Mouse (Mus musculus) G1E (cell line): ENCODE results near the gene Tor1b. TPM values are rescaled to one million over a fixed set of nuclear protein-coding genes. Genes with fewer than 3 reads are reported as not detected.
A peak's percentile ranks its signal among the peaks of the same experiment; 100 is the strongest.

Experiments used
- ATAC-seq: 2 replicates; pipeline ENCODE4 v1.8.0; 2016; ENCODE audit warnings: mild to moderate bottlenecking; ENCODE audit not compliant: insufficient number of reproducible peaks, poor library complexity, low FRiP score, severe bottlenecking; ENCODE audit errors: extremely low read depth
- DNase-seq: peaks from one replicate; pipeline ENCODE4 v3.0.0; 2012; ENCODE audit warnings: low spot score
- H3K27me3 ChIP-seq: 2 replicates; pipeline ENCODE4 v1.6.1; 2012; ENCODE audit warnings: mild to moderate bottlenecking, low read length, inconsistent platforms; ENCODE audit not compliant: insufficient read depth
- H3K36me3 ChIP-seq: replicated peaks from 2 replicates; pipeline ENCODE3; 2012; ENCODE audit warnings: mild to moderate bottlenecking, inconsistent platforms
- H3K4me1 ChIP-seq: 2 replicates; pipeline ENCODE4 v1.6.1; 2012; ENCODE audit warnings: low read depth, low read length, inconsistent platforms, mixed read lengths; ENCODE audit not compliant: insufficient read depth
- H3K4me3 ChIP-seq: 2 replicates; pipeline ENCODE4 v1.5.1; 2012; ENCODE audit warnings: low read depth, mild to moderate bottlenecking, inconsistent platforms, low read length, moderate library complexity, mixed read lengths
- H3K9me3 ChIP-seq: replicated peaks from 2 replicates; pipeline ENCODE4 v1.6.1; 2012; ENCODE audit warnings: inconsistent platforms
- CTCF ChIP-seq: IDR thresholded peaks from 2 replicates; pipeline ENCODE4 v1.5.1; 2012; ENCODE audit warnings: low read depth, low read length, inconsistent platforms, mixed read lengths
- GATA1 ChIP-seq: IDR thresholded peaks from 2 replicates; pipeline ENCODE4 v1.6.1; 2012; ENCODE audit warnings: borderline replicate concordance, low read length, inconsistent platforms, mixed read lengths
- GATA2 ChIP-seq: IDR thresholded peaks from 2 replicates; pipeline ENCODE4 v1.6.1; 2012; ENCODE audit warnings: low read depth, low read length, inconsistent platforms, borderline replicate concordance
- POLR2AphosphoS5 ChIP-seq: IDR thresholded peaks from 2 replicates; pipeline ENCODE4 v1.6.1; 2012; ENCODE audit warnings: low read depth, low read length, inconsistent platforms; ENCODE audit not compliant: insufficient replicate concordance
- TAL1 ChIP-seq: conservative IDR thresholded peaks from 2 replicates; pipeline ENCODE4 v1.6.1; 2012; ENCODE audit warnings: low read depth, low read length, inconsistent platforms, mixed read lengths
- polyA plus RNA-seq: library from polyadenylated mRNA; stranded (reverse); fragments of >175 nt; gene quantifications from 2 replicates; pipeline ENCODE4 v1.2.3, GENCODE M21; 2012
- total RNA-seq, 2 experiments: library from RNA; stranded (forward) in 1 of 2; stranded (reverse) in 1 of 2; fragments of 200-1000 nt in 1 of 2; fragments of >200 nt in 1 of 2; fragmentation: Nextera tagmentation in 1 of 2; gene quantifications; 2 replicates each; pipeline ENCODE4 v1.2.3; 2014 to 2017

Gene Tor1b
- total and polyA plus RNA-seq, 3 experiments = 12.5 to 34.0 (median 25.6) TPM

DNA sequence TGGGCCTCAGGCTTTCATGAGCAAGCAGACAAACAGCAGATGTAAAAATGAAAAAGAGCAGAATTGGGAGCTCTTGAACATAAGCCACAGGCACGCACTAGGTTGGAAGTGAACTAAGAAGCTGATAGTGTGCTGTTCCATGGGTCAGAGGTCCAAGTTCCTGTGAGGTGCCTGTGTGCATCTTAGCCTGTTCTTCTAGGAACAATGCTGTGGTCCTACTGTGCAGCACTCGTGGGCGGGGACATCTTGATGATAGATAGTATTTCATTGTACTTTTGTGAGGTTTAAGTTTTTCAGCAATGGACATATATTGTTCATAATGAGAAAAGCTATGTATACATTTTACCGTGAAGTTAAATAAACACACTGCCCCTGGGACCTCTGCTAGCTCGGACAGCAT, 54.4 kb downstream of the Tor1b start:
- H3K9me3 ChIP-seq = no peaks in the 10 kb centered on the region
- peaks cover 77% of the 10 kb centered on the region for H3K36me3 ChIP-seq
- ATAC-seq (no peak), DNase-seq (no peak)
- peak overlapping the region; percentile 67; the same call in 1 of the 2 replicates for H3K4me3 ChIP-seq
- H3K27me3 ChIP-seq = no peaks in the 10 kb centered on the region
- TF ChIP-seq TAL1 (no peak), POLR2AphosphoS5 (no peak), GATA2 (no peak), CTCF (no peak), GATA1 (no peak)
- H3K4me1 ChIP-seq = peaks cover 85% of the 10 kb centered on the region

Other genes starting within 250 kb of the Tor1b start
- gene 1700001O22Rik, start 149.3 kb upstream of the Tor1b start, total RNA-seq (2014; fragmentation: Nextera tagmentation) = not detected in 2 replicates
- gene 1700001O22Rik, start 149.3 kb upstream of the Tor1b start, total RNA-seq (2017) = 0.29 and 0.33 TPM in 2 replicates
- gene 1700001O22Rik, start 149.3 kb upstream of the Tor1b start, polyA plus RNA-seq = not detected in 2 replicates
- 27.5 and 29.4 TPM in 2 replicates for gene Ntmt1, start 145.1 kb upstream of the Tor1b start, total RNA-seq (2014; fragmentation: Nextera tagmentation)
- 18.9 and 26.0 TPM in 2 replicates for gene Ntmt1, start 145.1 kb upstream of the Tor1b start, total RNA-seq (2017)
- 66.9 and 69.6 TPM in 2 replicates for gene Ntmt1, start 145.1 kb upstream of the Tor1b start, polyA plus RNA-seq
- gene Asb6, start 122.6 kb upstream of the Tor1b start, total RNA-seq (2014; fragmentation: Nextera tagmentation) = 14.6 and 17.9 TPM in 2 replicates
- gene Asb6, start 122.6 kb upstream of the Tor1b start, total RNA-seq (2017) = 15.2 and 19.3 TPM in 2 replicates
- 28.4 and 38.8 TPM in 2 replicates for gene Asb6, start 122.6 kb upstream of the Tor1b start, polyA plus RNA-seq
- not detected in 2 replicates for gene Prrx2, start 118.0 kb upstream of the Tor1b start, total RNA-seq (2014; fragmentation: Nextera tagmentation)
- gene Prrx2, start 118.0 kb upstream of the Tor1b start, total RNA-seq (2017) = 0.23 TPM in 1 of 2 replicates, not detected in the other
- not detected in 2 replicates for gene Prrx2, start 118.0 kb upstream of the Tor1b start, polyA plus RNA-seq
- not detected in 2 replicates for gene Ptges, start 23.1 kb upstream of the Tor1b start, total RNA-seq (2014; fragmentation: Nextera tagmentation)
- 0.11 and 0.12 TPM in 2 replicates for gene Ptges, start 23.1 kb upstream of the Tor1b start, total RNA-seq (2017)
- gene Ptges, start 23.1 kb upstream of the Tor1b start, polyA plus RNA-seq = not detected in 2 replicates
- gene Tor1a, start 15.0 kb downstream of the Tor1b start, total RNA-seq (2014; fragmentation: Nextera tagmentation) = 31.2 and 33.0 TPM in 2 replicates
- 45.2 and 47.0 TPM in 2 replicates for gene Tor1a, start 15.0 kb downstream of the Tor1b start, total RNA-seq (2017)
- 94.3 and 129 TPM in 2 replicates for gene Tor1a, start 15.0 kb downstream of the Tor1b start, polyA plus RNA-seq
- gene BC005624, start 29.2 kb downstream of the Tor1b start, total RNA-seq (2014; fragmentation: Nextera tagmentation) = 28.6 and 37.8 TPM in 2 replicates
- 69.3 and 82.1 TPM in 2 replicates for gene BC005624, start 29.2 kb downstream of the Tor1b start, total RNA-seq (2017)
- 17.6 and 30.9 TPM in 2 replicates for gene BC005624, start 29.2 kb downstream of the Tor1b start, polyA plus RNA-seq
- gene Usp20, start 29.3 kb downstream of the Tor1b start, total RNA-seq (2014; fragmentation: Nextera tagmentation) = 11.8 and 16.6 TPM in 2 replicates
- 7.0 and 8.2 TPM in 2 replicates for gene Usp20, start 29.3 kb downstream of the Tor1b start, total RNA-seq (2017)
- gene Usp20, start 29.3 kb downstream of the Tor1b start, polyA plus RNA-seq = 7.0 and 9.4 TPM in 2 replicates
- gene Fnbp1, start 189.0 kb downstream of the Tor1b start, total RNA-seq (2014; fragmentation: Nextera tagmentation) = 68.4 and 79.6 TPM in 2 replicates
- gene Fnbp1, start 189.0 kb downstream of the Tor1b start, total RNA-seq (2017) = 26.1 and 38.1 TPM in 2 replicates
- gene Fnbp1, start 189.0 kb downstream of the Tor1b start, polyA plus RNA-seq = 61.7 and 77.8 TPM in 2 replicates
- gene Gpr107, start 199.4 kb downstream of the Tor1b start, total RNA-seq (2014; fragmentation: Nextera tagmentation) = 50.5 and 74.9 TPM in 2 replicates
- 30.4 and 37.2 TPM in 2 replicates for gene Gpr107, start 199.4 kb downstream of the Tor1b start, total RNA-seq (2017)
- gene Gpr107, start 199.4 kb downstream of the Tor1b start, polyA plus RNA-seq = 6.7 and 8.2 TPM in 2 replicates